Mouse (Mus musculus) forebrain, embryonic 15.5 days (tissue): ENCODE results near the gene Cfap54. TPM values are rescaled to one million over a fixed set of nuclear protein-coding genes. Genes with fewer than 3 reads are reported as not detected.

Source experiments
- ATAC-seq: fragments of 200-750 bp; cut with Nextera tagmentation; replicated peaks from 2 replicates; pipeline ENCODE4 v1.8.0; 2017; ENCODE audit warnings: mild to moderate bottlenecking, moderate TSS enrichment, moderate library complexity
- H3K27ac ChIP-seq: fragments of 300-500 bp; sonication (generic); replicated peaks from 2 replicates; pipeline ENCODE4 v1.5.1; 2015; ENCODE audit warnings: mild to moderate bottlenecking, inconsistent platforms
- H3K27me3 ChIP-seq: fragments of 300-500 bp; sonication (generic); 2 replicates; pipeline ENCODE4 v1.6.1; 2015; ENCODE audit warnings: inconsistent platforms
- H3K36me3 ChIP-seq: fragments of 300-500 bp; sonication (generic); 2 replicates; pipeline ENCODE4 v1.6.1; 2015; ENCODE audit warnings: mild to moderate bottlenecking, inconsistent platforms
- H3K4me1 ChIP-seq: fragments of 300-500 bp; sonication (generic); 2 replicates; pipeline ENCODE4 v1.6.1; 2015; ENCODE audit warnings: inconsistent platforms
- H3K4me2 ChIP-seq: fragments of 300-500 bp; sonication (generic); replicated peaks from 2 replicates; pipeline ENCODE4 v1.6.1; 2015; ENCODE audit warnings: mild to moderate bottlenecking, inconsistent platforms
- H3K4me3 ChIP-seq: fragments of 300-500 bp; sonication (generic); 2 replicates; pipeline ENCODE4 v1.5.1; 2015; ENCODE audit warnings: mild to moderate bottlenecking, inconsistent platforms
- H3K9ac ChIP-seq: fragments of 300-500 bp; sonication (generic); replicated peaks from 2 replicates; pipeline ENCODE4 v1.6.1; 2015; ENCODE audit warnings: mild to moderate bottlenecking, inconsistent platforms
- H3K9me3 ChIP-seq: fragments of 300-500 bp; sonication (generic); 2 replicates; pipeline ENCODE4 v1.6.1; 2016; ENCODE audit warnings: inconsistent platforms
- WGBS: fragments of 180-500 bp; shearing (Covaris S2); methylation state at CpG from one replicate; pipeline ENCODE4 v1.1.7; 2015; ENCODE audit warnings: mixed read lengths; 5-methylcytosine and 5-hydroxymethylcytosine counted together
- polyA plus RNA-seq: library from polyadenylated mRNA; unstranded; fragments of >200 nt; fragmentation: Nextera tagmentation; extraction: Ambion mirVana; gene quantifications from 2 replicates; pipeline ENCODE4 v1.2.1, GENCODE M21; 2015

Cfap54 gene
- polyA plus RNA-seq, 1 experiment from 2014 or later = 2.3 TPM

DNA sequence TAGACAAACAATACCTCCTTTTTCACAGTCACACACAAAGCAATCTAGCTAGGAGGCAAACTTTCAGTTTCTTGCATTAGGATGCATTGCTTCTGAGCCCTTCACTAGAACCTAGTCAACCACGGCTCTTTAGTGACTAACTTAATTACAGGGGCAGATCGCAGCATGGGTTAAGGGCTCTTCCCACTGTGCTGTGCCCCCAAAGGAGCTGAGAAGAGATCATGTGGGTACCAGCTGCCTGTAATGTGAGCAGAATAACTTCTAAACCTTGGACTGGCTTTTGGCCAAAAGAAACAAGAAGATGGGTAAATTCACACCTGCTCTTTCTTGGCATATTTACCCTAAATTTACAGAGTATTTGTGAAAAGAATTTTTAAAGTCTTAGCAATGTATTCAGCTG is 291.2 kb downstream of the Cfap54 start:
- Histone ChIP-seq H3K9ac (no peak overlapping the region), H3K4me3 (no peak overlapping the region), H3K4me1 (peaks cover 12% of the 10 kb centered on the region), H3K4me2 (no peak overlapping the region), H3K27ac (no peak overlapping the region), H3K27me3 (no peaks in the 10 kb centered on the region), H3K9me3 (no peaks in the 10 kb centered on the region), H3K36me3 (no peaks in the 10 kb centered on the region)
- WGBS = 21% methylated on average over 2 of the region's 2 CpGs
- ATAC-seq = no peak

GRCm38 (mm10) chr10:92788410-92789096 is 292.9 kb downstream of the Cfap54 start:
- H3K4me2 ChIP-seq = no peak overlapping the region
- H3K36me3 ChIP-seq = no peaks in the 10 kb centered on the region
- H3K27ac ChIP-seq = no peak overlapping the region
- H3K9me3 ChIP-seq = no peaks in the 10 kb centered on the region
- peaks cover 12% of the 10 kb centered on the region for H3K4me1 ChIP-seq
- no peak for ATAC-seq
- 60% methylated on average over 13 of the region's 13 CpGs for WGBS
- H3K4me3 ChIP-seq = no peak overlapping the region
- no peak overlapping the region for H3K9ac ChIP-seq
- no peaks in the 10 kb centered on the region for H3K27me3 ChIP-seq

GRCm38 (mm10) chr10:92782691-92783090 is 298.7 kb downstream of the Cfap54 start:
- Histone ChIP-seq H3K9me3 (no peaks in the 10 kb centered on the region), H3K27ac (no peak overlapping the region), H3K27me3 (no peaks in the 10 kb centered on the region), H3K36me3 (no peaks in the 10 kb centered on the region), H3K4me1 (peaks cover 6% of the 10 kb centered on the region), H3K9ac (no peak overlapping the region), H3K4me2 (no peak overlapping the region), H3K4me3 (no peak overlapping the region)
- no peak for ATAC-seq
- 52% methylated on average over 5 of the region's 5 CpGs for WGBS

GRCm38 (mm10) chr10:92754359-92754758 is 327.1 kb downstream of the Cfap54 start:
- 49% methylated on average over 5 of the region's 5 CpGs for WGBS
- no peak for ATAC-seq
- Histone ChIP-seq H3K27ac (no peak overlapping the region), H3K9ac (no peak overlapping the region), H3K4me1 (no peaks in the 10 kb centered on the region), H3K4me2 (no peak overlapping the region), H3K4me3 (no peak overlapping the region), H3K27me3 (no peaks in the 10 kb centered on the region), H3K36me3 (no peaks in the 10 kb centered on the region), H3K9me3 (no peaks in the 10 kb centered on the region)

GRCm38 (mm10) chr10:92730339-92730738 is 351.1 kb downstream of the Cfap54 start:
- H3K9me3 ChIP-seq = no peaks in the 10 kb centered on the region
- H3K36me3 ChIP-seq = no peaks in the 10 kb centered on the region
- 90% methylated on average over 3 of the region's 3 CpGs for WGBS
- H3K27ac ChIP-seq = no peak overlapping the region
- no peak for ATAC-seq
- H3K4me2 ChIP-seq = no peak overlapping the region
- H3K27me3 ChIP-seq = no peaks in the 10 kb centered on the region
- no peak overlapping the region for H3K9ac ChIP-seq
- no peak overlapping the region for H3K4me3 ChIP-seq
- H3K4me1 ChIP-seq = no peaks in the 10 kb centered on the region

DNA sequence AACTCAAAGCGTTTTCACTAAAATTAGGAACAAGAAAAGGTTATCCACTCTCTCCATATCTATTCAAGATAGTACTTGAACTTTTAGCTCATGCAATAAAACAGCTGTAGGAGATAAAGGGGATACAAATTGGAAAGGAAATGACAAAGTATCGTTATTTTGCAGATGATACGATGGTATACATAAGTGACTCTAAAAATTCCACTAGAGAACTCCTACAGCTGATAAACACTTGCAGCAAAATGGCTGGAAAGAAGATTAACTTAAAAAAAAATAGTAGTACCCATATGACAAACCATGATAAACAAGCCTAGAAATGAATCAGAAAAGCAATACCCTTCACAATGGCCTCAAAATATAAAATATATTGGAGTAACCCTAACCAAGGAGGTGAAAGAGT is 352.7 kb downstream of the Cfap54 start:
- Histone ChIP-seq H3K27ac (no peak overlapping the region), H3K4me1 (no peaks in the 10 kb centered on the region), H3K36me3 (no peaks in the 10 kb centered on the region), H3K9ac (no peak overlapping the region), H3K27me3 (no peaks in the 10 kb centered on the region), H3K4me3 (no peak overlapping the region), H3K4me2 (no peak overlapping the region), H3K9me3 (no peaks in the 10 kb centered on the region)
- 85% methylated on average over 3 of the region's 3 CpGs for WGBS
- ATAC-seq = no peak

Other genes with a start within 250 kb of the Cfap54 start
- gene Cdk17, start 79.3 kb upstream of the Cfap54 start, polyA plus RNA-seq = 50.2 and 57.3 TPM in 2 replicates
- gene Elk3, start 229.5 kb upstream of the Cfap54 start, polyA plus RNA-seq = 6.2 and 7.9 TPM in 2 replicates